Mouse (Mus musculus): ENCODE results near the gene Chrm3. TPM values are rescaled to one million over a fixed set of nuclear protein-coding genes. Genes with fewer than 3 reads are reported as not detected.

Chrm3 gene
- polyA plus RNA-seq, 1 experiment from 2014 or later: 1.6 TPM

GRCm38 (mm10) chr13:9897231-9897630, 463.4 kb downstream of the Chrm3 start:
- Histone ChIP-seq H3K27me3 (no peaks in the 10 kb centered on the region), H3K4me1 (replicated peaks) (no peaks in the 10 kb centered on the region), H3K4me2 (no peak overlapping the region), H3K36me3 (no peaks in the 10 kb centered on the region), H3K9me3 (no peaks in the 10 kb centered on the region), H3K27ac (replicated peaks) (no peak overlapping the region), H3K4me3 (no peak overlapping the region), H3K9ac (no peak overlapping the region)
- 72% methylated on average over 1 of the region's 1 CpGs for WGBS
- no peak for ATAC-seq (ENCODE audit: low read depth)

GRCm38 (mm10) chr13:9895045-9895625, 465.5 kb downstream of the Chrm3 start:
- H3K4me3 ChIP-seq: no peak overlapping the region
- no peak overlapping the region for H3K27ac ChIP-seq (replicated peaks)
- no peaks in the 10 kb centered on the region for H3K36me3 ChIP-seq
- H3K4me2 ChIP-seq: no peak overlapping the region
- H3K27me3 ChIP-seq: no peaks in the 10 kb centered on the region
- no peaks in the 10 kb centered on the region for H3K9me3 ChIP-seq
- H3K4me1 ChIP-seq (replicated peaks): no peaks in the 10 kb centered on the region
- WGBS: 81% methylated on average over 11 of the region's 11 CpGs
- ATAC-seq (ENCODE audit: low read depth): no peak
- no peak overlapping the region for H3K9ac ChIP-seq

GRCm38 (mm10) chr13:9891088-9891487, 469.6 kb downstream of the Chrm3 start:
- 85% methylated on average over 1 of the region's 1 CpGs for WGBS
- Histone ChIP-seq H3K27ac (replicated peaks) (no peak overlapping the region), H3K4me2 (no peak overlapping the region), H3K9ac (no peak overlapping the region), H3K4me3 (no peak overlapping the region), H3K27me3 (no peaks in the 10 kb centered on the region), H3K36me3 (no peaks in the 10 kb centered on the region), H3K4me1 (replicated peaks) (no peaks in the 10 kb centered on the region), H3K9me3 (no peaks in the 10 kb centered on the region)
- no peak for ATAC-seq (ENCODE audit: low read depth)

GRCm38 (mm10) chr13:9890460-9890859, 470.2 kb downstream of the Chrm3 start:
- no peak overlapping the region for H3K4me3 ChIP-seq
- no peak overlapping the region for H3K27ac ChIP-seq (replicated peaks)
- WGBS: 64% methylated on average over 5 of the region's 5 CpGs
- no peak overlapping the region for H3K4me2 ChIP-seq
- H3K36me3 ChIP-seq: no peaks in the 10 kb centered on the region
- no peaks in the 10 kb centered on the region for H3K4me1 ChIP-seq (replicated peaks)
- no peaks in the 10 kb centered on the region for H3K9me3 ChIP-seq
- H3K27me3 ChIP-seq: no peaks in the 10 kb centered on the region
- ATAC-seq (ENCODE audit: low read depth): no peak
- no peak overlapping the region for H3K9ac ChIP-seq

- H3K9ac ChIP-seq: no peak overlapping the region
- no peak for ATAC-seq (ENCODE audit: low read depth)
- WGBS: 59% methylated on average over 1 of the region's 1 CpGs
- no peak overlapping the region for H3K4me2 ChIP-seq
- H3K4me3 ChIP-seq: no peak overlapping the region
- no peak overlapping the region for H3K27ac ChIP-seq (replicated peaks)
- H3K4me1 ChIP-seq (replicated peaks): no peaks in the 10 kb centered on the region
- no peaks in the 10 kb centered on the region for H3K9me3 ChIP-seq
- H3K27me3 ChIP-seq: no peaks in the 10 kb centered on the region
- no peaks in the 10 kb centered on the region for H3K36me3 ChIP-seq
Observed at GRCm38 (mm10) chr13:9889954-9890353, 470.7 kb downstream of the Chrm3 start.

GRCm38 (mm10) chr13:9888284-9888683, 472.4 kb downstream of the Chrm3 start:
- no peak for ATAC-seq (ENCODE audit: low read depth)
- H3K27me3 ChIP-seq: no peaks in the 10 kb centered on the region
- H3K4me1 ChIP-seq (replicated peaks): no peaks in the 10 kb centered on the region
- no peaks in the 10 kb centered on the region for H3K36me3 ChIP-seq
- WGBS: 77% methylated on average over 5 of the region's 5 CpGs
- no peak overlapping the region for H3K4me3 ChIP-seq
- H3K27ac ChIP-seq (replicated peaks): no peak overlapping the region
- no peaks in the 10 kb centered on the region for H3K9me3 ChIP-seq
- H3K9ac ChIP-seq: no peak overlapping the region
- no peak overlapping the region for H3K4me2 ChIP-seq

GRCm38 (mm10) chr13:9887261-9887660, 473.4 kb downstream of the Chrm3 start:
- H3K27ac ChIP-seq (replicated peaks): no peak overlapping the region

GRCm38 (mm10) chr13:9886465-9887135, 474.0 kb downstream of the Chrm3 start:
- H3K4me1 ChIP-seq (replicated peaks): no peaks in the 10 kb centered on the region
- ATAC-seq (ENCODE audit: low read depth): no peak
- H3K27ac ChIP-seq (replicated peaks): no peak overlapping the region
- no peak overlapping the region for H3K4me2 ChIP-seq
- no peaks in the 10 kb centered on the region for H3K36me3 ChIP-seq
- 79% methylated on average over 6 of the region's 6 CpGs for WGBS
- H3K9ac ChIP-seq: no peak overlapping the region
- H3K9me3 ChIP-seq: no peaks in the 10 kb centered on the region
- H3K27me3 ChIP-seq: no peaks in the 10 kb centered on the region
- H3K4me3 ChIP-seq: no peak overlapping the region

More at GRCm38 (mm10) chr13:9887261-9887660, 473.4 kb downstream of the Chrm3 start:
- H3K4me1 ChIP-seq (replicated peaks): no peaks in the 10 kb centered on the region
- H3K4me3 ChIP-seq: no peak overlapping the region
- no peaks in the 10 kb centered on the region for H3K27me3 ChIP-seq
- no peaks in the 10 kb centered on the region for H3K36me3 ChIP-seq
- H3K9me3 ChIP-seq: no peaks in the 10 kb centered on the region
- H3K4me2 ChIP-seq: no peak overlapping the region
- ATAC-seq (ENCODE audit: low read depth): no peak
- H3K9ac ChIP-seq: no peak overlapping the region
- 93% methylated on average over 5 of the region's 5 CpGs for WGBS

- no peaks in the 10 kb centered on the region for H3K9me3 ChIP-seq
- H3K27me3 ChIP-seq: no peaks in the 10 kb centered on the region
- whole genome bisulfite sequencing: 54% methylated on average over 15 of the region's 15 CpGs
- ATAC-seq (ENCODE audit: low read depth): peak; percentile 94
- no peaks in the 10 kb centered on the region for H3K4me1 ChIP-seq (replicated peaks)
- H3K36me3 ChIP-seq: no peaks in the 10 kb centered on the region
- H3K9ac ChIP-seq: no peak overlapping the region
- H3K27ac ChIP-seq (replicated peaks): no peak overlapping the region
- H3K4me3 ChIP-seq: no peak overlapping the region
- H3K4me2 ChIP-seq: no peak overlapping the region
Observed at GRCm38 (mm10) chr13:9882362-9883282, 478.0 kb downstream of the Chrm3 start.

GRCm38 (mm10) chr13:9881930-9882329, 478.7 kb downstream of the Chrm3 start:
- no peaks in the 10 kb centered on the region for H3K27me3 ChIP-seq
- H3K27ac ChIP-seq (replicated peaks): no peak overlapping the region
- no peaks in the 10 kb centered on the region for H3K36me3 ChIP-seq
- H3K4me3 ChIP-seq: no peak overlapping the region
- ATAC-seq (ENCODE audit: low read depth): 0 out of 2 replicates have a peak, but pooled peaks have one; percentile 32
- no peak overlapping the region for H3K4me2 ChIP-seq
- no peaks in the 10 kb centered on the region for H3K4me1 ChIP-seq (replicated peaks)
- no peaks in the 10 kb centered on the region for H3K9me3 ChIP-seq
- WGBS: 63% methylated on average over 4 of the region's 4 CpGs
- no peak overlapping the region for H3K9ac ChIP-seq

- ATAC-seq (ENCODE audit: low read depth): no peak
- 84% methylated on average over 4 of the region's 4 CpGs for WGBS
- H3K4me3 ChIP-seq: no peak overlapping the region
- no peak overlapping the region for H3K9ac ChIP-seq
- H3K9me3 ChIP-seq: no peaks in the 10 kb centered on the region
- H3K4me1 ChIP-seq (replicated peaks): no peaks in the 10 kb centered on the region
- H3K36me3 ChIP-seq: no peaks in the 10 kb centered on the region
- H3K27ac ChIP-seq (replicated peaks): no peak overlapping the region
- no peak overlapping the region for H3K4me2 ChIP-seq
- no peaks in the 10 kb centered on the region for H3K27me3 ChIP-seq
Observed at GRCm38 (mm10) chr13:9880401-9880800, 480.2 kb downstream of the Chrm3 start.

- H3K4me3 ChIP-seq: no peak overlapping the region
- no peak overlapping the region for H3K27ac ChIP-seq (replicated peaks)
- no peaks in the 10 kb centered on the region for H3K9me3 ChIP-seq
- ATAC-seq (ENCODE audit: low read depth): no peak
- WGBS: 89% methylated on average over 7 of the region's 7 CpGs
- H3K4me2 ChIP-seq: no peak overlapping the region
- no peaks in the 10 kb centered on the region for H3K27me3 ChIP-seq
- no peaks in the 10 kb centered on the region for H3K4me1 ChIP-seq (replicated peaks)
- H3K36me3 ChIP-seq: no peaks in the 10 kb centered on the region
- H3K9ac ChIP-seq: no peak overlapping the region
Observed at GRCm38 (mm10) chr13:9878596-9879010, 482.0 kb downstream of the Chrm3 start.
